In the genomic region with DNA sequence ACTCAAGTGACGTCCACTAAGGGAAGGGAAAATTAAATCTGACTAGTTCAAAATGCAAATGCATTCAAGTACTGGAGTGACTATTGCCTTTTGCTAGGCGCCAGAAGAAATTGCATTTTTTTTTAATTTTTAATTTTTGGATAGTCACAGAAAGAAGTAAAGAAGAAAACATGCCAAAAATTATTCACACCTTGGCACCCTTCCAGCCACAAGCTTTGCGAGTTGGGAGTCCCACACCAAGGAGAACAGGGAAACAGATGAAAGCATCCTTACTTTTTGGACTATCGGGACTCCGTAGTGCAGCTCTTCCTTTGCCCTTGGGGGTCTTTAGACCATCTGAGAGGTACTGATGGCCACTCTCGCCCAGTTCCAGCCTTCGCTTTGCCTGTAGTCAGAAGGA, we compare ENCODE assay signal across 27 mouse cellular contexts.
A peak's percentile ranks its signal among the peaks of the same experiment; 100 is the strongest.
DNase-seq lines count a peak whose midpoint lies in the region; ATAC-seq lines count a peak whose summit lies in the region.
"Had no signal": no experiment of that assay in that cellular context is flagged by ENCODE, and none has a peak within 500 bp of the region (broad histone marks: within the 10 kb centered on the region; RNA-seq: fewer than 3 reads in every experiment).

No protein-coding gene starts in this region.

- no peak for DNase-seq in forebrain, embryonic 11.5 days (ENCODE audit: low spot score)
- peak; percentile 18 to 33 for DNase-seq in left cerebral cortex, adult 18-20 months (ENCODE audit: low spot score in 2 of 2)
- no peak for DNase-seq in left cerebral cortex, adult 11 months (ENCODE audit: low spot score)
- DNase-seq in right cerebral cortex, adult 18-20 months: peak; percentile 31
- DNase-seq in right cerebral cortex, postnatal 36 days (ENCODE audit: low spot score in 2 of 2): no peak
- DNase-seq in spleen, adult 18-20 months: no peak
- DNase-seq: adrenal gland, postnatal 10 days; cerebellum, adult 11 months; cerebellum, adult 9-10 months; cerebellum, postnatal 36 days; gastrocnemius, adult 2 months; gastrocnemius, postnatal 36 days; heart, adult 2 months; kidney, adult 18-20 months; kidney, postnatal 25 days; liver; midbrain, embryonic 14.5 days had no signal

- no peak overlapping the region for H3K4me3 ChIP-seq in forebrain, embryonic 15.5 days
- H3K4me3 ChIP-seq in forebrain, embryonic 11.5 days (ENCODE audit: low read depth, low read length): no peak overlapping the region
- H3K4me3 ChIP-seq: gastrocnemius, adult 2 months; heart, adult 2 months; heart, embryonic 13.5 days; kidney, embryonic 15.5 days; layer of hippocampus, adult 2 months; lung, embryonic 15.5 days; stomach, embryonic 15.5 days had no signal

- H3K4me2 ChIP-seq in forebrain, embryonic 15.5 days (replicated peaks): no peak overlapping the region
- H3K4me2 ChIP-seq in forebrain, embryonic 11.5 days (ENCODE audit: low read depth, low read length, severe bottlenecking): no peak overlapping the region
- H3K4me2 ChIP-seq: heart, embryonic 13.5 days; kidney, embryonic 15.5 days; lung, embryonic 15.5 days; stomach, embryonic 15.5 days had no signal

- H3K36me3 ChIP-seq in forebrain, embryonic 15.5 days: 0 out of 2 replicates have a peak, but pooled peaks cover 8% of the 10 kb centered on the region
- no peaks in the 10 kb centered on the region; the same call in 1 of the 2 replicates for H3K36me3 ChIP-seq in forebrain, embryonic 11.5 days (ENCODE audit: control insufficient read depth, insufficient read depth, low read length)

- no peaks in the 10 kb centered on the region for H3K27me3 ChIP-seq in forebrain, embryonic 15.5 days
- no peaks in the 10 kb centered on the region for H3K27me3 ChIP-seq in forebrain, embryonic 11.5 days (ENCODE audit: control insufficient read depth, insufficient read depth, low read length)
- H3K27me3 ChIP-seq: heart, embryonic 13.5 days; kidney, embryonic 15.5 days; lung, embryonic 15.5 days; Patski; stomach, embryonic 15.5 days had no signal

- no peaks in the 10 kb centered on the region for H3K9me3 ChIP-seq in forebrain, embryonic 15.5 days
- H3K9me3 ChIP-seq in forebrain, embryonic 11.5 days (ENCODE audit: control insufficient read depth, low read length): no peaks in the 10 kb centered on the region
- H3K9me3 ChIP-seq: G1E; heart, embryonic 13.5 days; kidney, embryonic 15.5 days; lung, embryonic 15.5 days; stomach, embryonic 15.5 days had no signal

- 82% methylated on average over 7 of the region's 7 CpGs for WGBS in forebrain, embryonic 15.5 days
- WGBS in forebrain, embryonic 11.5 days: 94% methylated on average over 7 of the region's 7 CpGs

- ATAC-seq in forebrain, embryonic 15.5 days (replicated peaks): 0 out of 2 replicates have a peak, but pooled peaks have one; percentile 6
- ATAC-seq in forebrain, embryonic 11.5 days (replicated peaks; ENCODE audit: low FRiP score): no peak
- ATAC-seq: hindbrain, embryonic 16.5 days; Patski had no signal

- H3K27ac ChIP-seq in forebrain, embryonic 15.5 days (replicated peaks): no peak overlapping the region
- no peak overlapping the region for H3K27ac ChIP-seq in forebrain, embryonic 11.5 days (ENCODE audit: low read depth, low read length)
- H3K27ac ChIP-seq: gastrocnemius, adult 2 months; heart, adult 2 months; heart, embryonic 13.5 days; kidney, embryonic 15.5 days; layer of hippocampus, adult 2 months; liver, embryonic 14.5 days; lung, embryonic 15.5 days; stomach, embryonic 15.5 days had no signal

- no peak overlapping the region for H3K9ac ChIP-seq in forebrain, embryonic 15.5 days (replicated peaks)
- H3K9ac ChIP-seq in forebrain, embryonic 11.5 days (ENCODE audit: low read length): no peak overlapping the region
- H3K9ac ChIP-seq: heart, embryonic 13.5 days; kidney, embryonic 15.5 days; liver, embryonic 14.5 days; lung, embryonic 15.5 days; stomach, embryonic 15.5 days had no signal

- H3K4me1 ChIP-seq in forebrain, embryonic 15.5 days: no peaks in the 10 kb centered on the region
- H3K4me1 ChIP-seq in forebrain, embryonic 11.5 days (replicated peaks; ENCODE audit: control insufficient read depth, insufficient read depth, low read length): no peaks in the 10 kb centered on the region
- H3K4me1 ChIP-seq: kidney, embryonic 15.5 days; lung, embryonic 15.5 days; stomach, embryonic 15.5 days had no signal

Comparison
In these comparisons a context has a peak if more than half of its experiments do, and no peak if none do; other contexts are left out.
1. DNase-seq: peak in left cerebral cortex, adult 18-20 months (2 of 2) and right cerebral cortex, adult 18-20 months (single experiment); none in forebrain, embryonic 11.5 days (single experiment), left cerebral cortex, adult 11 months (single experiment), right cerebral cortex, postnatal 36 days (0 of 2) and spleen, adult 18-20 months (0 of 2).